Comparison of ENCODE assay signal across 33 mouse cellular contexts in the genomic region with DNA sequence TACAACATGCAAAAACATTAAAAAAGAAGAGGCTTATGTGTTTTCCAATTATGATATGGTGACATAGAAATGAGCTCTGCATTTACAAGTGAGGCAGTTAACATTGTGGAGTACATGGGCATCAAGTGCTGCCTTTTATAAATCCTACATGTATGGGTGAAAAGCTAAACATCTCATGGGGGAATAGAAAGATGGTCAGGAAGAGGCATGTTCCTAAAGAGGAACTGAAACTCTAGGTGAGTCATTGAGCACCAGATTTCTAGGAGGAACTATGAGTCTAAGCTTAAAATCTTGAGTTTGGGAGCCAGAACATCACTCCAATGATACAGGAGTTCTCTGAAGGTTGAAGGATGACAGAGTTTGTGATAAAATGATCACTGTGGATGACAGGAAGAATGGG.
"Had no signal": no experiment of that assay in that cellular context is flagged by ENCODE, and none has a peak within 500 bp of the region (broad histone marks: within the 10 kb centered on the region; RNA-seq: fewer than 3 reads in every experiment).

No protein-coding gene starts in this region.

- H3K4me2 ChIP-seq: heart, embryonic 12.5 days; heart, embryonic 13.5 days; heart, embryonic 15.5 days; hindbrain, embryonic 12.5 days; hindbrain, embryonic 13.5 days; hindbrain, embryonic 14.5 days; hindbrain, embryonic 15.5 days; intestine, embryonic 15.5 days; kidney, embryonic 15.5 days had no signal

- H3K9me3 ChIP-seq: heart, embryonic 12.5 days; heart, embryonic 13.5 days; heart, embryonic 15.5 days; hindbrain, embryonic 12.5 days; hindbrain, embryonic 13.5 days; hindbrain, embryonic 15.5 days; intestine, embryonic 15.5 days; kidney, embryonic 15.5 days had no signal

- H3K4me3 ChIP-seq: heart, embryonic 12.5 days; heart, embryonic 13.5 days; heart, embryonic 15.5 days; hindbrain, embryonic 12.5 days; hindbrain, embryonic 13.5 days; hindbrain, embryonic 15.5 days; intestine, embryonic 15.5 days; kidney, embryonic 15.5 days; layer of hippocampus, adult 2 months; left cerebral cortex, adult 2 months had no signal

- ATAC-seq: hindbrain, embryonic 16.5 days; hindbrain, postnatal 0 days; inflammation-experienced regulatory T-cells, adult 6 months; intestine, embryonic 15.5 days; intestine, embryonic 16.5 days; intestine, postnatal 0 days had no signal

- H3K9ac ChIP-seq: heart, embryonic 12.5 days; heart, embryonic 13.5 days; heart, embryonic 15.5 days; hindbrain, embryonic 12.5 days; hindbrain, embryonic 13.5 days; hindbrain, embryonic 14.5 days; hindbrain, embryonic 15.5 days; intestine, embryonic 15.5 days; kidney, embryonic 15.5 days had no signal

- H3K4me1 ChIP-seq: heart, embryonic 12.5 days; heart, embryonic 13.5 days; heart, embryonic 15.5 days; hindbrain, embryonic 12.5 days; hindbrain, embryonic 13.5 days; hindbrain, embryonic 15.5 days; intestine, embryonic 15.5 days; kidney, embryonic 15.5 days had no signal

- H3K36me3 ChIP-seq: heart, embryonic 12.5 days; heart, embryonic 13.5 days; heart, embryonic 15.5 days; hindbrain, embryonic 12.5 days; hindbrain, embryonic 13.5 days; hindbrain, embryonic 15.5 days; intestine, embryonic 15.5 days; kidney, embryonic 15.5 days had no signal

- H3K27ac ChIP-seq: heart, embryonic 13.5 days; heart, embryonic 15.5 days; hindbrain, embryonic 12.5 days; hindbrain, embryonic 13.5 days; hindbrain, embryonic 14.5 days; hindbrain, embryonic 15.5 days; hindbrain, postnatal 0 days; intestine, embryonic 15.5 days; kidney, embryonic 15.5 days; kidney, postnatal 0 days; layer of hippocampus, adult 2 months; left cerebral cortex, adult 2 months had no signal

- DNase-seq: heart, postnatal 10 days; heart, postnatal 14 days; heart, postnatal 36 days; heart, postnatal 4 days; kidney, adult 11 months; kidney, adult 18-20 months; kidney, adult 2 months; kidney, adult 8-10 months; kidney, adult 9 months; kidney, postnatal 10 days; kidney, postnatal 14 days; kidney, postnatal 25 days; kidney, postnatal 36 days; kidney, postnatal 4 days; layer of hippocampus, adult 9-11 months; layer of hippocampus, postnatal 36 days had no signal

- H3K27me3 ChIP-seq: heart, embryonic 12.5 days; heart, embryonic 13.5 days; heart, embryonic 15.5 days; hindbrain, embryonic 12.5 days; hindbrain, embryonic 13.5 days; hindbrain, embryonic 15.5 days; intestine, embryonic 15.5 days; kidney, embryonic 15.5 days had no signal
